In the genomic region with DNA sequence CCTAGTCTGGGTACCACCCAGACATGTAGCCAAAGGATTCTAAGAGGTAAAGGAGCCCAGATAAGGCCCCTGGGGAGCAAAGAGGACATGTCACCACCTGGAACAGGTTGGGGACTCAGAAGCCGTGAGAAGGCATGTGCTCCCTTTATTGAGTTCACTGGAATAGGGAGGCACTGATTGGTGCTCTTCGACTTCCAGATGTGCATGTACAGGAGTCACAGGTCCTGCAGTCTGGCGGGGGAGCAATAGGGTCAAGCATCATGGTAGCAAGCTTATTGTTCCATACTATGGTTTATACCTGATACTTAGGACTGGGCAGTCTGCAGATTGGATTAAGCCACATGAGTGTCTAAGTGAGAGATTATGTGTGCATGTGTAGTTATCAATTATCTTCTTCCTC, we compare ENCODE assay signal across 24 mouse cellular contexts. TPM values are rescaled to one million over a fixed set of nuclear protein-coding genes. Genes with fewer than 3 reads are reported as not detected.
DNase-seq lines count a peak whose midpoint lies in the region; ATAC-seq and TF ChIP-seq lines count a peak whose summit lies in the region.
"Had no signal": no experiment of that assay in that cellular context is flagged by ENCODE, and none has a peak within 500 bp of the region (broad histone marks: within the 10 kb centered on the region; RNA-seq: fewer than 3 reads in every experiment).

No protein-coding gene starts in this region.

- H3K36me3 ChIP-seq in heart, embryonic 12.5 days, result peaks cover 18% of the 10 kb centered on the region
- no peaks in the 10 kb centered on the region for H3K36me3 ChIP-seq in midbrain, embryonic 11.5 days (ENCODE audit: control insufficient read depth, insufficient read depth, low read length)
- no peaks in the 10 kb centered on the region for H3K36me3 ChIP-seq in midbrain, embryonic 10.5 days
- H3K36me3 ChIP-seq: embryonic facial prominence, embryonic 13.5 days; forebrain, embryonic 12.5 days; G1E; hindbrain, embryonic 15.5 days had no signal

- no peak for DNase-seq in gastrocnemius, adult 2 months
- no peak for DNase-seq in gastrocnemius, postnatal 14 days
- no peak for DNase-seq in heart, adult 11 months
- DNase-seq in midbrain, embryonic 11.5 days (ENCODE audit: low spot score, missing footprints), result peak; percentile 35
- no peak for DNase-seq in midbrain, embryonic 10.5 days (ENCODE audit: low spot score)
- DNase-seq in lung, adult 2 months, result no peak
- DNase-seq: adrenal gland, postnatal 10 days; B cell, adult 2 months; cerebellum, adult 18-20 months; cerebellum, adult 9-11 months; cerebellum, postnatal 36 days; gastrocnemius, postnatal 25 days; kidney, adult 2 months had no signal

- peak overlapping the region; percentile 83 for H3K4me2 ChIP-seq in heart, embryonic 12.5 days
- H3K4me2 ChIP-seq in midbrain, embryonic 11.5 days, result no peak overlapping the region
- H3K4me2 ChIP-seq: embryonic facial prominence, embryonic 13.5 days; forebrain, embryonic 12.5 days; hindbrain, embryonic 15.5 days had no signal

- TF ChIP-seq POLR2A in lung, adult 2 months (IDR thresholded peaks at IDR 0.05; ENCODE audit: borderline replicate concordance, extremely low read depth, low read depth, low read length), result no peak

- H3K27ac ChIP-seq in gastrocnemius, adult 2 months, result peak overlapping the region; percentile 99
- H3K27ac ChIP-seq in heart, embryonic 12.5 days (ENCODE audit: poor library complexity, severe bottlenecking), result peak overlapping the region; percentile 97; the same call in 1 of the 2 replicates
- no peak overlapping the region for H3K27ac ChIP-seq in midbrain, embryonic 11.5 days (ENCODE audit: low read depth, low read length)
- no peak overlapping the region for H3K27ac ChIP-seq in midbrain, embryonic 10.5 days (replicated peaks)
- H3K27ac ChIP-seq: embryonic facial prominence, embryonic 13.5 days; forebrain, embryonic 12.5 days; hindbrain, embryonic 15.5 days had no signal

- peaks cover 62% of the 10 kb centered on the region for H3K4me1 ChIP-seq in heart, embryonic 12.5 days (replicated peaks)
- H3K4me1 ChIP-seq in midbrain, embryonic 11.5 days (ENCODE audit: control insufficient read depth, insufficient read depth, low read length), result peaks cover 4% of the 10 kb centered on the region; the same call in 1 of the 2 replicates
- H3K4me1 ChIP-seq in midbrain, embryonic 10.5 days, result peaks cover 21% of the 10 kb centered on the region
- H3K4me1 ChIP-seq in lung, adult 2 months (ENCODE audit: control insufficient read depth, insufficient read depth, low read length), result no peaks in the 10 kb centered on the region

- peak overlapping the region; percentile 92 for H3K4me3 ChIP-seq in gastrocnemius, adult 2 months
- H3K4me3 ChIP-seq in heart, embryonic 12.5 days, result peak overlapping the region; percentile 76
- no peak overlapping the region for H3K4me3 ChIP-seq in midbrain, embryonic 11.5 days (ENCODE audit: low read depth, low read length)
- no peak overlapping the region for H3K4me3 ChIP-seq in midbrain, embryonic 10.5 days
- no peak overlapping the region for H3K4me3 ChIP-seq in lung, adult 2 months (replicated peaks; ENCODE audit: extremely low read depth, low read depth, low read length)
- H3K4me3 ChIP-seq: embryonic facial prominence, embryonic 13.5 days; forebrain, embryonic 12.5 days; hindbrain, embryonic 15.5 days had no signal

- ATAC-seq in heart, embryonic 12.5 days (ENCODE audit: insufficient number of reproducible peaks, low FRiP score), result no peak
- ATAC-seq in midbrain, embryonic 11.5 days (ENCODE audit: low FRiP score), result no peak
- ATAC-seq: CD4-positive, CD25-positive, alpha-beta regulatory T cell, adult 4 months; forebrain, embryonic 16.5 days; intestine, embryonic 16.5 days had no signal

- no peak for TF ChIP-seq CTCF in gastrocnemius, adult 2 months (IDR thresholded peaks at IDR 0.05)
- no peak for TF ChIP-seq CTCF in lung, adult 2 months (IDR thresholded peaks at IDR 0.05; ENCODE audit: insufficient read depth, low read length)

- peak overlapping the region; percentile 96 for H3K9ac ChIP-seq in heart, embryonic 12.5 days
- no peak overlapping the region for H3K9ac ChIP-seq in midbrain, embryonic 11.5 days (ENCODE audit: low read length)
- H3K9ac ChIP-seq: embryonic facial prominence, embryonic 13.5 days; forebrain, embryonic 12.5 days; hindbrain, embryonic 15.5 days had no signal

- intact Hi-C loops in gastrocnemius, adult 2 months (cut with DNase I), result no loop called here
- intact Hi-C loops in gastrocnemius, postnatal 14 days (cut with DNase I; ENCODE audit: low total_unique reads), result no loop called here

- peaks cover 10% of the 10 kb centered on the region for H3K27me3 ChIP-seq in heart, embryonic 12.5 days (replicated peaks)
- peaks cover 10% of the 10 kb centered on the region for H3K27me3 ChIP-seq in midbrain, embryonic 11.5 days (ENCODE audit: control insufficient read depth, insufficient read depth, low read length)
- H3K27me3 ChIP-seq in midbrain, embryonic 10.5 days (ENCODE audit: low read depth, poor library complexity, severe bottlenecking), result peaks cover 55% of the 10 kb centered on the region

- H3K9me3 ChIP-seq in heart, embryonic 12.5 days (replicated peaks), result no peaks in the 10 kb centered on the region
- H3K9me3 ChIP-seq in midbrain, embryonic 11.5 days (ENCODE audit: control insufficient read depth, low read length), result no peaks in the 10 kb centered on the region
- H3K9me3 ChIP-seq in midbrain, embryonic 10.5 days (replicated peaks), result no peaks in the 10 kb centered on the region
- H3K9me3 ChIP-seq: embryonic facial prominence, embryonic 13.5 days; forebrain, embryonic 12.5 days; G1E; hindbrain, embryonic 15.5 days had no signal

- WGBS in heart, embryonic 12.5 days, result 44% methylated on average over 3 of the region's 3 CpGs
- WGBS in midbrain, embryonic 11.5 days, result 79% methylated on average over 3 of the region's 3 CpGs
- WGBS in midbrain, embryonic 10.5 days, result 86% methylated on average over 3 of the region's 3 CpGs
- 88% methylated on average over 3 of the region's 3 CpGs for WGBS in lung, adult 2 months

RNA-seq across cellular contexts. Expression of a gene that starts 56.9 kb away (rescaled TPM):
- total RNA-seq in gastrocnemius, adult 2 months (2021), result not detected
- not detected for total RNA-seq in gastrocnemius, postnatal 14 days (2021)
- 24.7 and 28.4 TPM in 2 replicates for polyA plus RNA-seq in heart, embryonic 12.5 days (2016; fragmentation: Nextera tagmentation; extraction: Ambion mirVana)
- not detected in 2 replicates for polyA plus RNA-seq in midbrain, embryonic 11.5 days (2014; fragmentation: Nextera tagmentation; extraction: Ambion mirVana)
- polyA plus RNA-seq in midbrain, embryonic 10.5 days (2016; fragmentation: Nextera tagmentation; extraction: Ambion mirVana), result 0.04 and 0.10 TPM in 2 replicates
- 5.4 and 9.9 TPM in 2 replicates for polyA plus RNA-seq in lung, adult 2 months (2012; rRNA removed)
- total RNA-seq: gastrocnemius, postnatal 25 days; granulocyte monocyte progenitor cell, adult 5-6 weeks had no signal
- polyA plus RNA-seq: CD4-positive, CD25-positive, alpha-beta regulatory T cell, adult 4 months; embryonic facial prominence, embryonic 13.5 days; forebrain, embryonic 12.5 days; forebrain, embryonic 16.5 days; frontal cortex, adult 2 months; G1E; hindbrain, embryonic 11.5 days; hindbrain, embryonic 15.5 days had no signal

Comparison
In these comparisons a context has a peak if more than half of its experiments do, and no peak if none do; other contexts are left out.
1. H3K27ac ChIP-seq: peak in gastrocnemius, adult 2 months (single experiment) and heart, embryonic 12.5 days (single experiment); none in midbrain, embryonic 11.5 days (single experiment) and midbrain, embryonic 10.5 days (single experiment).
2. H3K4me3 ChIP-seq: peak in gastrocnemius, adult 2 months (single experiment) and heart, embryonic 12.5 days (single experiment); none in midbrain, embryonic 11.5 days (single experiment), midbrain, embryonic 10.5 days (single experiment) and lung, adult 2 months (single experiment).